Mouse (Mus musculus) midbrain, embryonic 13.5 days (tissue): ENCODE data around the gene Wdr18. TPM values are rescaled to one million over a fixed set of nuclear protein-coding genes. Genes with fewer than 3 reads are reported as not detected.

ENCODE experiments used
- ATAC-seq: fragments of 200-750 bp; cut with Nextera tagmentation; 2 replicates; pipeline ENCODE4 v1.8.0; 2017; ENCODE audit warnings: mild to moderate bottlenecking, moderate TSS enrichment, moderate library complexity
- H3K27ac ChIP-seq: fragments of 300-500 bp; sonication (generic); 2 replicates; pipeline ENCODE4 v1.5.1; 2015; ENCODE audit warnings: inconsistent platforms, mild to moderate bottlenecking, moderate library complexity
- H3K27me3 ChIP-seq: fragments of 300-500 bp; sonication (generic); 2 replicates; pipeline ENCODE4 v1.6.1; 2015; ENCODE audit warnings: mild to moderate bottlenecking, inconsistent platforms
- H3K36me3 ChIP-seq: fragments of 300-500 bp; sonication (generic); 2 replicates; pipeline ENCODE4 v1.6.1; 2015; ENCODE audit warnings: mild to moderate bottlenecking, inconsistent platforms
- H3K4me1 ChIP-seq: fragments of 300-500 bp; sonication (generic); replicated peaks from 2 replicates; pipeline ENCODE4 v1.6.1; 2015; ENCODE audit warnings: inconsistent platforms
- H3K4me2 ChIP-seq: fragments of 300-500 bp; sonication (generic); replicated peaks from 2 replicates; pipeline ENCODE4 v1.6.1; 2015; ENCODE audit warnings: moderate library complexity, mild to moderate bottlenecking, inconsistent platforms
- H3K4me3 ChIP-seq: fragments of 300-500 bp; sonication (generic); replicated peaks from 2 replicates; pipeline ENCODE4 v1.5.1; 2015; ENCODE audit warnings: mild to moderate bottlenecking, inconsistent platforms
- H3K9ac ChIP-seq: fragments of 300-500 bp; sonication (generic); replicated peaks from 2 replicates; pipeline ENCODE4 v1.6.1; 2015; ENCODE audit warnings: mild to moderate bottlenecking, inconsistent platforms
- H3K9me3 ChIP-seq: fragments of 300-500 bp; sonication (generic); 2 replicates; pipeline ENCODE4 v1.6.1; 2016; ENCODE audit warnings: mild to moderate bottlenecking, inconsistent platforms
- WGBS: fragments of 180-500 bp; shearing (Covaris S2); methylation state at CpG from one replicate; pipeline ENCODE4 v1.1.7; 2015; 5-methylcytosine and 5-hydroxymethylcytosine counted together
- polyA plus RNA-seq: library from polyadenylated mRNA; unstranded; fragments of >200 nt; fragmentation: Nextera tagmentation; extraction: Ambion mirVana; gene quantifications from 2 replicates; pipeline ENCODE4 v1.2.1, GENCODE M21; 2015

Wdr18 gene
- polyA plus RNA-seq: 76.7 and 78.4 TPM in 2 replicates

GRCm38 (mm10) chr10:79959847-79960601 lies at the start of gene Wdr18:
Gene Wdr18, plus strand, starts transcription at chr10:79960152.
- Histone ChIP-seq H3K27ac (peak within 1 kb of the TSS; percentile 45), H3K4me3 (peak within 1 kb of the TSS; percentile 75), H3K27me3 (peaks cover 6% of the 10 kb centered on the region; the same call in 1 of the 2 replicates), H3K4me1 (peaks cover 14% of the 10 kb centered on the region), H3K9me3 (no peaks in the 10 kb centered on the region), H3K4me2 (peak within 1 kb of the TSS; percentile 90), H3K36me3 (peaks cover 36% of the 10 kb centered on the region), H3K9ac (peak within 1 kb of the TSS; percentile 84)
- WGBS: under 1% methylated on average over 61 of the region's 61 CpGs
- ATAC-seq: peak; percentile 98

GRCm38 (mm10) chr10:79910556-79910955 lies 49.4 kb upstream of the Wdr18 start, which contains the start of gene Gm26602:
Gene Gm26602, plus strand, starts transcription at chr10:79910856.
- 0 out of 2 replicates have a peak within 1 kb of the TSS, but pooled peaks have one; percentile 47 for H3K4me2 ChIP-seq
- ATAC-seq: no peak
- H3K36me3 ChIP-seq: peaks cover 36% of the 10 kb centered on the region
- peak within 1 kb of the TSS; percentile 88 for H3K27ac ChIP-seq
- H3K4me1 ChIP-seq: peaks cover 37% of the 10 kb centered on the region
- peak within 1 kb of the TSS; percentile 59 for H3K9ac ChIP-seq
- H3K27me3 ChIP-seq: no peaks in the 10 kb centered on the region
- H3K9me3 ChIP-seq: no peaks in the 10 kb centered on the region
- 98% methylated on average over 4 of the region's 4 CpGs for WGBS
- no peak within 1 kb of the TSS; the same call in 1 of the 2 replicates for H3K4me3 ChIP-seq

DNA sequence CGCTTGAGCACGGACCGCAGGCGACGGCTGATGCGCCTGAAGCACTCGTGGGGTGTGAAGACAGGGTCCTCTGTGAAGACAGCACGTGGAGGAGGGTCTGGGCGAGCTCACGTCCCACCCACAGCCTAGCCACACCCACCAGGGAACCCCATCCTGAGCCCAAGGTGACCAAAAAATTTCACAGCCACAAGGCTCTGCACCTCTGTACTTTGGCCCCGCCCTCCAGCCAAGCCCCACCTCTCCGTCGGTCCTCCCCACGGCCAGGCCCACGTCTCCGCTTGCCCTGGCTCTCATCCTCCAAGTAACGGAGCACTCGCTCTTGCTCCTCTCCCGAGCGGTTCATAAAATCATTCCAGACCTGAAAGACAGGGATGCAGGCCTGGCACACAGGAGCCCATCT lies 47.5 kb upstream of the Wdr18 start:
- Histone ChIP-seq H3K36me3 (peaks cover 21% of the 10 kb centered on the region), H3K4me3 (no peak overlapping the region), H3K9ac (no peak overlapping the region), H3K27ac (no peak overlapping the region), H3K27me3 (peaks cover 2% of the 10 kb centered on the region), H3K4me1 (peaks cover 45% of the 10 kb centered on the region), H3K9me3 (no peaks in the 10 kb centered on the region), H3K4me2 (no peak overlapping the region)
- 69% methylated on average over 20 of the region's 20 CpGs for WGBS
- ATAC-seq: no peak

GRCm38 (mm10) chr10:79914131-79914947 lies 45.6 kb upstream of the Wdr18 start:
- 0 out of 2 replicates have a peak overlapping the region, but pooled peaks have one; percentile 1 for H3K4me2 ChIP-seq
- peaks cover 21% of the 10 kb centered on the region for H3K36me3 ChIP-seq
- H3K4me1 ChIP-seq: peaks cover 50% of the 10 kb centered on the region
- WGBS: 68% methylated on average over 10 of the region's 11 CpGs
- H3K4me3 ChIP-seq: no peak overlapping the region
- H3K9ac ChIP-seq: 0 out of 2 replicates have a peak overlapping the region, but pooled peaks have one; percentile 40
- H3K27me3 ChIP-seq: peaks cover 21% of the 10 kb centered on the region
- H3K27ac ChIP-seq: no peak overlapping the region
- H3K9me3 ChIP-seq: no peaks in the 10 kb centered on the region
- ATAC-seq: no peak

- H3K4me3 ChIP-seq: no peak overlapping the region
- no peak overlapping the region for H3K27ac ChIP-seq
- no peaks in the 10 kb centered on the region for H3K9me3 ChIP-seq
- peaks cover 49% of the 10 kb centered on the region for H3K4me1 ChIP-seq
- no peak overlapping the region for H3K9ac ChIP-seq
- WGBS: 81% methylated on average over 7 of the region's 7 CpGs
- peaks cover 29% of the 10 kb centered on the region for H3K27me3 ChIP-seq
- peaks cover 21% of the 10 kb centered on the region for H3K36me3 ChIP-seq
- peak overlapping the region; percentile 95; the same call in 1 of the 2 replicates for H3K4me2 ChIP-seq
- ATAC-seq: no peak
These were observed 44.9 kb upstream of the Wdr18 start for GRCm38 (mm10) chr10:79914948-79915596.

DNA sequence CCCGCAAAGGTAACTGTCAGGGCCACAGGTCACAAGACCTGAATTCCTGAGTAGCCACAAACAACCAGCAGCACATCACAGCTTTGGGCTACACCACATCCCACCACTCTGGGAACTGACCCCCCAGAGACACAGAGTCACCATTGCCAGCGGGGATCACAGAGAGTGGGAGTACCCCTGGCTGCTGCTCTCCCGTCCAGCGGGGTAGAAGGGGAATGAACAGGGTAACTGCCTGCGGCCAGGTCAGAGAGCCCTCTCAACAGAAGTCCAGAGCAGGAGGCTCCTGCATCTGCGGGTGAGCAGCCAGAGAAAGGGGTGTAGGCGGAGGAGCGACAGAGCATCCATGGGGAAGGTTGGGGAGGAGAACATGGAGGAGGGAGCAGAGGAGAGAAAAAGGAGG lies 43.9 kb upstream of the Wdr18 start:
- Histone ChIP-seq H3K9me3 (no peaks in the 10 kb centered on the region), H3K27me3 (peaks cover 39% of the 10 kb centered on the region), H3K4me3 (peak overlapping the region; percentile 67), H3K27ac (peak overlapping the region; percentile 72; the same call in 1 of the 2 replicates), H3K4me1 (peaks cover 59% of the 10 kb centered on the region), H3K4me2 (peak overlapping the region; percentile 95), H3K9ac (peak overlapping the region; percentile 87), H3K36me3 (peaks cover 13% of the 10 kb centered on the region)
- no peak for ATAC-seq
- WGBS: 10% methylated on average over 8 of the region's 8 CpGs

- peaks cover 48% of the 10 kb centered on the region for H3K27me3 ChIP-seq
- peak within 1 kb of the TSS; percentile 87 for H3K9ac ChIP-seq
- ATAC-seq: peak; percentile 82
- H3K4me3 ChIP-seq: peak within 1 kb of the TSS; percentile 67
- H3K9me3 ChIP-seq: no peaks in the 10 kb centered on the region
- peak within 1 kb of the TSS; percentile 95 for H3K4me2 ChIP-seq
- peak within 1 kb of the TSS; percentile 72 for H3K27ac ChIP-seq
- WGBS: 2% methylated on average over 41 of the region's 42 CpGs
- peaks cover 67% of the 10 kb centered on the region for H3K4me1 ChIP-seq
- peaks cover 4% of the 10 kb centered on the region; the same call in 1 of the 2 replicates for H3K36me3 ChIP-seq
These were observed 43.0 kb upstream of the Wdr18 start, which contains the start of gene Kiss1r for GRCm38 (mm10) chr10:79916808-79917531. Gene Kiss1r, plus strand, starts transcription at chr10:79916971.

- peak overlapping the region; percentile 95 for H3K4me2 ChIP-seq
- H3K9me3 ChIP-seq: no peaks in the 10 kb centered on the region
- no peaks in the 10 kb centered on the region for H3K36me3 ChIP-seq
- H3K4me1 ChIP-seq: peaks cover 67% of the 10 kb centered on the region
- H3K4me3 ChIP-seq: peak overlapping the region; percentile 67
- peaks cover 54% of the 10 kb centered on the region for H3K27me3 ChIP-seq
- WGBS: 62% methylated on average over 5 of the region's 5 CpGs
- ATAC-seq: no peak
- peak overlapping the region; percentile 87 for H3K9ac ChIP-seq
- no peak overlapping the region for H3K27ac ChIP-seq
These were observed 42.3 kb upstream of the Wdr18 start for GRCm38 (mm10) chr10:79917532-79918100.

GRCm38 (mm10) chr10:79918231-79919078 lies 41.5 kb upstream of the Wdr18 start:
- Histone ChIP-seq H3K4me3 (peak overlapping the region; percentile 12), H3K9me3 (no peaks in the 10 kb centered on the region), H3K36me3 (no peaks in the 10 kb centered on the region), H3K9ac (no peak overlapping the region), H3K4me1 (peaks cover 67% of the 10 kb centered on the region), H3K27ac (no peak overlapping the region), H3K27me3 (peaks cover 63% of the 10 kb centered on the region), H3K4me2 (peak overlapping the region; percentile 7; the same call in 1 of the 2 replicates)
- 4% methylated on average over 35 of the region's 35 CpGs for WGBS
- no peak for ATAC-seq

- Histone ChIP-seq H3K4me3 (peak overlapping the region; percentile 12; the same call in 1 of the 2 replicates), H3K9me3 (no peaks in the 10 kb centered on the region), H3K4me1 (peaks cover 60% of the 10 kb centered on the region), H3K4me2 (no peak overlapping the region), H3K27ac (no peak overlapping the region), H3K27me3 (peaks cover 67% of the 10 kb centered on the region), H3K36me3 (no peaks in the 10 kb centered on the region), H3K9ac (no peak overlapping the region)
- no peak for ATAC-seq
- WGBS: 3% methylated on average over 21 of the region's 21 CpGs
These were observed 40.6 kb upstream of the Wdr18 start for GRCm38 (mm10) chr10:79919251-79919849.
